Mouse (Mus musculus): Measurements from ENCODE around the gene B230217C12Rik. TPM values are rescaled to one million over a fixed set of nuclear protein-coding genes. Genes with fewer than 3 reads are reported as not detected.
"Not testable (repeated sequence)": the region's sequence is repeated elsewhere in the genome, so short reads cannot be mapped to it uniquely, and the experiment has no call there.

B230217C12Rik gene
- total RNA-seq, 2 experiments from 2014 or later: 48.5 to 52.8 TPM

DNA sequence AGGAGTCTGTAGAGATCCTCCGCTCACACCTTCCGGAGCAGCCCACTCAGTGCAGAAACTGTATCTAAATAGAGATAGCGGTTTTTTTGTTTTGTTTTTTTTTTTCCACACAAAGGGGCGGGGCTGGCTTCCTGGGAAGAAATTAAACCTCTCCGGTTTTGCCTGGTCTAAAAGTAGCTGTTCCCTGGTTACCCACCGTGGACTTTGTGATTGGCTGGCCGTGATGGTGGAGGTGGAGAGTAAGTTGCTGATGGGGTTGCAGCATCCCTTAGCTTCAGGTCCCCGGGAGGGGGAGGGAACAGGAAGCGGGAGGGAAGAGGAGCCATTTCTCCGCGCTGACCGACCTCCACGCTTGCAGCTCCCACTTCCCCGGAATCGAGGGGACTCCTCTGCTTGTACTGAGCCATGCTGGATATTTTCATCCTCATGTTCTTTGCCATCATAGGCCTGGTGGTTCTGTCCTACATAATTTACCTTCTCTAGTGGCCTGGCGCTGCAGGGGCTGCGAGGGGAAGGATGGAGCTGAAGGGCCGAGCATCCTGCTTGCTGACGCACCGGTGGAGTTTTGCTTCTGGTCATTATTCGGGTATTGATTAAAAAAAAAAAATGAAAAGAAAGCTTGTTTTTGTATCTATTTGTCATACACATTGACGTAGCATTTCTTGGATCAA lies 546 bp downstream of the B230217C12Rik start:
- peak; percentile 92 to 96 for DNase-seq (ENCODE audit: low spot score in 2 of 2)
- intact Hi-C loops (cut with DNase I): loop anchor here (1.0 to 5.0 kb wide), 2 partner anchors 41 to 42 kb away; partner anchors contain the start of gene Fbxo47

DNA sequence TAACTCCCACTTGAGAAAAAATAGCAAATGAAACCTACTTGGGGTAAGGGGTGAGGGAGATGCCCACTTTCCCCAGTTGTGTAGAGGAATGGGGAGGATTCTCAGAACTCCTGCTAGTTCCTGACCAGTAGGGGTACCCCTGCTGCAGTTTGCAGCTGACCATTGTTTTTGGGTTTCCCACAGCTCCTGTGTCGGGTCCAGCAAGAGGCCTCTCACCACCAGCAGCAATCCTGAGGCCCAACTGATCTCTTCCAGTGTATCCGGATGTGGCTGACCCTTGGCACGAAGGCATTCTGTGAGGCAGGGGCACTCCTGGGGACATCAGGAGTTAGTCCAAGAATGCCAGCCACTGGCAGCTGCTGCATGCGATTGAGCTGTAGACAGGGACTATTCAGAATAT lies 1.4 kb downstream of the B230217C12Rik start:
- no peak for DNase-seq (ENCODE audit: low spot score in 2 of 2)
- intact Hi-C loops (cut with DNase I): loop anchor here (5.0 kb wide), 1 partner anchor 40 kb away; the partner anchor contains the start of gene Fbxo47

DNA sequence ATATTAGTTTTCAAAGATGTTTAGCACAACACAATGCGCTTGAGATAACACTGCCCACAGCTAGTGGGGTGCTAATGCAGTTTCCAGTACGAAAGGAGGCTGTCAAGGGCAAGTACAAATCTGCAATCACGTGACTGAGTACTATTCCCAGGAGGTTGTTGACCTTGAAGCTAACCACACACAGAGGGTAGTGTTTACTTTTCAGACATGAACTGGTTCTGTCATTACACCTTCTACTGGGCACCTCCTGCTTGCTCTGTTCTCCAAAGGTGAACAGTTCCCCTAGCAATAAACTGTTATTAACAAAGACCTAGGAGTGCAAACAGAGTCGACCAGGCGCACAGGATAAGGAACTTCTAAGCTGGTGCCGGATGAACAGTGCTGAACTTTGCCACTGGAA lies 9.8 kb downstream of the B230217C12Rik start:
- DNase-seq (ENCODE audit: low spot score in 2 of 2): no peak
- intact Hi-C loops (cut with DNase I): no loop called here

DNA sequence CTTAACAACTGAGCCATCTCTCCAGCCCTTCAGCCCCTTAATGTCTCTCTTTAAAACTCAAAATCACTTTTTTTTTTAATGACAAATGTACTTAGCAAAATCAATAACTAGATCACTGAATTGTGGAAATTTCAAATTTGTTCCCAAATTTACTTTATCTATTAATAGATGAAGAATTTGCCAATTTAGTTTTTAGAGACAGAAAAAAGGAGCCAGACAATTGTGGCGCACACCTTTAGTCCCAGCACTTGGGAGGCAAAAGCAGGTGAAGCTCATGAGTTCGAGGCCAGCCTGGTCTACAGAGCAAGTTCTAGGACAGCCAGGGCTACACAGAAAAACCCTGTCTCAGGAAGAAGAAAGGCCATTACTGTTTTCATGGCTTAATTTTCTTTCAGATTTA lies 11.0 kb downstream of the B230217C12Rik start:
- intact Hi-C loops (cut with DNase I): no loop called here
- no peak for DNase-seq (ENCODE audit: low spot score in 2 of 2)

DNA sequence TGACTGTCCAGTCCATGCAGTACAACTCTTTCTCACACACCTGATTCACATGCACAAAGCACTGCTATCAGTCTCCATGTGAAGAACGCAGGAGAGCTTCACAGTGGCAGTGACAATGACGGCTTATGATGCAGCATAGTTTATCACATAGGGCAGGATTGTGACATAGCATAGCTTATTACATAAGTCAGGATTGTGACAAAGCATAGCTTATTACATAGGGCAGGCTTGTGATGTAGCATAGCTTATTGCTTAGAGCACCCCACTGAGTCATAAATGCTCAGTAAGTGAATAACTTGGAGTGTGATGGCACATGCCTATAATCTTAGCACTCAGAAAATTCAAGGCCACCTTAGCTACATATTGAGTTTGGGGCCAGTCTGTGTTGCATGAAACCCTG lies 14.9 kb downstream of the B230217C12Rik start:
- intact Hi-C loops (cut with DNase I): no loop called here
- DNase-seq (ENCODE audit: low spot score in 2 of 2): no peak

DNA sequence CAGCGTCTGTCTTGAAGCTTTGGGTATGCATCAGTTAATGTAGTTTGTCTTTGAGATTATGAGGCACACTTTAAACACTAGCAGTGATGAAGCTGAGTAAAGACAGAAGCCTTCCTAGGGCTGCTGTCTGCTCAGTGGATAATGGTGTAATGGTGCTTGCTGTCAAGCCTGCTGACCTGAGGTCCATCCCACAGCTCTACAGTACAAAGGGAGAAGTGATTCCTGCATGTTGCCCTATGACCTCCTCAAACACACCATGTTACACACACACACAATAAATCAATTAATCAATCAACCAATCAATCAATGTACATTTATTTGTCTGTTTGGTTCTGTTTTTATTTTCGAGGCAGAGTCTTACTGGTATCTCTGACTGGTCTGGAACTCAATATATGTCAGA lies 21.6 kb downstream of the B230217C12Rik start:
- intact Hi-C loops (cut with DNase I): no loop called here
- DNase-seq (ENCODE audit: low spot score in 2 of 2): no peak

DNA sequence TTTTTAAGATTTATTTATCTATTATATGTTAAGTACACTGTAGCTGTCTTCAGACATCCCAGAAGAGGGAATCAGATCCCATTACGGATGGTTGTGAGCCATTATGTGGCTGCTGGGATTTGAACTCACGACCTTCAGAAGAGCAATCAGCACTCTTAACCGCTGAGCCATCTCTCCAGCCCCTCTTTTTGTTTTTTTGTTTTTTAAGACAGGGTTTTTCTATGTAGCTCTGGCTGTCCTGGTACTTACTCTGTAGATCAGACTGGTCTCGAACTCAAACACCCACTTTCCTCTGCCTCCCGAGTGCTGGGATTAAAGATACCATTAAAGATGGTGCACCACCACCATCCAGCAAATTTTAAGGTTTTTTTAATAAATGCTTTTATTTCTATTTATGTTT lies 24.8 kb downstream of the B230217C12Rik start:
- intact Hi-C loops (cut with DNase I): no loop called here
- DNase-seq (ENCODE audit: low spot score in 2 of 2): no peak

DNA sequence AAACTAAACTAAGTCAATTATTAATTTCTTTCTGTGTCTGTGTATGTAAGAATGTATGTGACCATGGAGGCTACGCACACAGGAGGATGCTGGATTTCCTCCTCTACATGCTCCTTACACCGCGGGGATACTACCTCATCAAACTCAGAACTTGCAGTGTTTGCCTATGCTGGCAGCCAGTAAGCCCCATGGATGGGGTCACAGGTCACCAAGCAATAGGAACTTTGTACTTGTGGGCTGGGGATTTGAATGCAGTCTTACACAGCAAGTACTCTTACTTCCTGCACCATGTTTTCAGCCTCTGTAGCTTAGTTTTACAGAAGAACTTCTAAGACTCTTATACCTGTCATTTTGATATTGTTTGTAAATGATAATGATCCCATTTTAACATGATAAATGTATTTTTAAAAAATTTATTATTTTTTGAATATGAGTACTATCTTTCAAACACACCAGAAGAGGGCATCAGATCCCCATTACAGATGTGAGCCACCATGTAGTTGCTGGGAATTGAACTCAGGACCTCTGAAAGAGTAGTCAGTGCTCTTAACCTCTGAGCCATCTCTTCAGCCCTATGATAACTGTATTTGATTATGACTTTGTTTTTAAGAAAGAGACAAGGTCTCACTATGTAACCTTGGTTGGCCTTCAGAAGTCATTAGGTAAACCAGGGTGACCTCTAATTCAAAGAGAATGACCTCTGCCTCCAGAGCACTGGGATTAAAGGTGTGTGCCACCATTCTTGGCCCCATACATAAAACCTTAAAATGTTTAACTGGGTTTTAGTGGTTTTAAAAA lies 25.7 kb downstream of the B230217C12Rik start:
- DNase-seq (ENCODE audit: low spot score in 2 of 2): no peak
- intact Hi-C loops (cut with DNase I): no loop called here

DNA sequence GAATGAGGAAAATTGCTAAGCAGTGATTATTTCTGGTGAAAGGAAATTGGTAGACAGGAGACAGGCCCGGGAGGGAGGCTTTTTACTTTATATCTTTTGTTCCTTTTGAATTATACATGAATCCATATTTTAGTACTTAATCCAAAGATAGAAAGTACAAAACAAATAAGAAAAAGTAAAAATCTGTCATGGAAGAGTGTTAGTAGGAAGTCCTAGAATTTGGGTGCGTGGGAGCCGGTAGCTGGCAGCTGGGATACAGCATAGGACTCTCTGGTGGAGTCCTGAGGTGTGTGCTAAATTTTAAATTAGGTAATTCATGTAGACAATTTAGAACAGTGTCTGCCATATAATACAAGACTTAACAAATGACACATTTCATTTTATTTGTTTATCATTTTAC lies 27.0 kb downstream of the B230217C12Rik start:
- peak; percentile 47 to 57 for DNase-seq (ENCODE audit: low spot score in 2 of 2)

DNA sequence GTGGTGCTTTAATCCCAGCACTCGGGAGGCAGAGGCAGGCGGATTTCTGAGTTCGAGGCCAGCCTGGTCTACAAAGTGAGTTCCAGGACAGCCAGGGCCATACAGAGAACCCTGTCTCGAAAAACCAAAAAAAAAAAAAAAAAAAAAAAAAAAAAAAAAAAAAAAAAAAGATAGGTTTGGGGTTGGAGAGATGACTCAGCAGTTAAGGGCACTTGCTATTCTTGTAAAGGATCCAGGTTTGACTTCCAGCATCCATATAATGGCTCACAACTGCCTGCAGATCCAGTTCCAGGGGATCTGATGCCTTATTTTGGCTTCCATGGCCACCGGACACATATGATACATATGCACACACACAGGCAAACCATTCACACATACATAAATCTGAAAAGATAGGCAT lies 31.8 kb downstream of the B230217C12Rik start:
- intact Hi-C loops (cut with DNase I): not testable (repeated sequence)

More for the DNA sequence above, 27.0 kb downstream of the B230217C12Rik start:
- intact Hi-C loops (cut with DNase I): no loop called here

DNA sequence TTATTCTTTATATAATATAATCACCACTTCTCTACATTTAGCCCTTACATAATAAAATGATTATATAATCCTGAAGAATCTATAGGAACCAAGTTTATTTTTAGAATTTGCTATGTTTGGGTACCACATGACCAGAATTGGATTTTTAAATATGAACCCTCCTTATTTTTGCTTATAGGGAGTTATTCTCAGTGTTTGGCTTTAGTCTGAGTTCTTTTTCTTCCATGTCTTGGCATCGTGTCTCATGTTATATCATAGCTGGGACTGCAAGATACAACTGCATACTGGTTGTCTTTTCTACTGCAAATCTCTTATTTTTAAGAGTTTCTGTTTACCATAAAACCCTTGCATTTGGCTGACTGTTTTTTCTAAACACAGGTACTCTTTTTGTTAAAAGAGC lies 33.8 kb downstream of the B230217C12Rik start:
- peak in 1 of 2 experiments; percentile 34 for DNase-seq (ENCODE audit: low spot score in 2 of 2)
- intact Hi-C loops (cut with DNase I): no loop called here

More for the DNA sequence above, 31.8 kb downstream of the B230217C12Rik start:
- not testable (repeated sequence) for DNase-seq (ENCODE audit: low spot score in 2 of 2)

DNA sequence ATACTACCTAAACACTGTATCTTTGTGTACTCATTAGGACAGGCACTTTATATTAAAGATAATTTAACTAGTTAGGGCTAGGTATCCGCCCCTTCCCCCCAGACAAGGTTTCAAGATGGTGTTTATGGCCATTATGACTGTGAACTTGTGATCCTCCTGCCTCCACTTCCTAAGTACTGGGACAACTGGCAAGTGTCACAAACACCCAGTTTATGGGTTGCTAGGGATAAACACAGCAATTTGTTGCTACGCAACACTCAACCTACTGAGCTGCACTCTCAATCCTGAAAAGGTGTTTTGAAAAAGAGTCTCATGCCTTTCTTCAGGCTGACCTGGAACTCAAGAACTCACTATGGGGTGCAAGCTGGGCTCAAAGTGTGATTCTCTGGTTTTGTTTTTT lies 36.8 kb downstream of the B230217C12Rik start:
- intact Hi-C loops (cut with DNase I): no loop called here

DNA sequence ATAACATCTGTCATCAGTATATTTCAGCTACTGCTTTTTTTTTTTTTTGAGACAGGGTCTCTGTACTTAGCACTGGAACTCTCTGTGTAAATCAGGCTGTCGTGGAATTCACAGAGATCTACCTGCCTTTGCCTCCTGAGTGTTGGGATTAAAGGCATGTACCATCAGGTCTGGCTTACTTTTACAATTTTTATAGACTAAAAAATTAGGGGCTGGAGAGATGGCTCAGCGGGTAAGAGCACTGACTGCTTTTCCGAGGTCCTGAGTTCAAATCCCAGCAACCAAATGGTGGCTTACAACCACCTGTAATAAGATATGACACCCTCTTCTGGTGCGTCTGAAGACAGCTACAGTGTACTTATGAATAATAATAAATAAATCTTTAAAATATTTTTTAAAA lies 39.8 kb downstream of the B230217C12Rik start:
- intact Hi-C loops (cut with DNase I): loop anchor here (5.0 kb wide), 3 partner anchors 38 to 178 kb away; partner anchors contain the start of genes B230217C12Rik, Lasp1, Pcgf2 and Psmb3
- no peak for DNase-seq (ENCODE audit: low spot score in 2 of 2)

More for the DNA sequence above, 36.8 kb downstream of the B230217C12Rik start:
- no peak for DNase-seq (ENCODE audit: low spot score in 2 of 2)

DNA sequence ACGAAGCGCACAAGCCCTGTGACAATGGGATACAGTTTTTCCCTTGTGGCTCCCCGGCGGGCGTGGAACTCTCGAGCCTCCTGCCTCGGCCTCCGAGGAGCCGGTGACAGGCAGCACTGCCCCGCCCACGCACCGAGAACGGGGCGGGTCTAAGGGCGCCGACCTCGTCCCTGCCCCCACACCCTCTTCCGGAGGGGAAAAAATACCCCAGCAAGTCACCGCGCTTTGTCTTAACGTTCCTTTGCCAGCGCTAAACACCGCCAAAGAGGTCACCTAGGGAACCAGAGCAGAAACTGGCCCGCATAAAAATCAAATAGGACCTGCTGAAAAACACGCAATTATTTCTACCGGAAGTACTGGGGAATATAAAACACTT lies 43.0 kb downstream of the B230217C12Rik start:
- intact Hi-C loops (cut with DNase I): loop anchor here (5.0 kb wide), 3 partner anchors 41 to 181 kb away; partner anchors contain the start of genes B230217C12Rik, Lasp1, Pcgf2 and Psmb3
- DNase-seq (ENCODE audit: low spot score in 2 of 2): peak; percentile 41 to 48

DNA sequence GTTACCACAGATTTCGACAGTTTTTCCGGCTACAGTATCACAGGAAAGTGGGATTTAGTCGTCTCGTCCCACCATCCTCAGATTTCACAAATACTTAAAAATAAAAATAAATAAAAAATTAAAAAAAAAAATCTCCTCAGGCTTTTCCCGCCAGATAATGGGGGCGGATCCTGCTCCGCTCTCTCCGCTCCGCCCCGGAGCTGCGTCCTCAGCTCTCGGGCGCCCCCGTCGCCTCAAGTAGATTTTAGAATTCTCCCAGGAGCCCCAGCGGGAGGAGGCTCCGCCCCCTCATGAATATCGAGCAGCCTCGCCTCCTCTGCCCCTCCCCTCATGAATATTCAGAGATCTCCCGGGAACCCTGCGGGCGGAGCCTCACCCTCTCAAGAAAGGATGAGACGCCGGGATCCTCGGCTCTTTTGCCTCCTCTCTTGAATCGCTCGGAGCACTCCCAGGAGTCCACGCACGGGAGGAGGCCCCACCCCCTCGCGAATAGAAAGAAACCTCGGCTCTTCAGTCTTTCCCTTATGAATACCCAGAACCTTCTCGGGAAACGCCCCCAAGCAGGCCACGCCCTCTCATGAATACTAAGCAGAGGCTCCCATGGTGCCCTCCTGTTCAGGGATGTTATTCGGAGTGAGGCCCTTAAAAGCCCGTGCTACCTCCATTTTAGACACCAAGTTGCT lies 43.5 kb downstream of the B230217C12Rik start, which contains the start of gene Fbxo47:
TSS of gene Fbxo47 (minus strand) at position 237 of the 683 bp plus-strand sequence.
- DNase-seq (ENCODE audit: low spot score in 2 of 2): peak; percentile 96 to 98
- intact Hi-C loops (cut with DNase I): loop anchor here (5.0 kb wide), 3 partner anchors 42 to 182 kb away; partner anchors contain the start of genes B230217C12Rik, Lasp1, Pcgf2 and Psmb3

DNA sequence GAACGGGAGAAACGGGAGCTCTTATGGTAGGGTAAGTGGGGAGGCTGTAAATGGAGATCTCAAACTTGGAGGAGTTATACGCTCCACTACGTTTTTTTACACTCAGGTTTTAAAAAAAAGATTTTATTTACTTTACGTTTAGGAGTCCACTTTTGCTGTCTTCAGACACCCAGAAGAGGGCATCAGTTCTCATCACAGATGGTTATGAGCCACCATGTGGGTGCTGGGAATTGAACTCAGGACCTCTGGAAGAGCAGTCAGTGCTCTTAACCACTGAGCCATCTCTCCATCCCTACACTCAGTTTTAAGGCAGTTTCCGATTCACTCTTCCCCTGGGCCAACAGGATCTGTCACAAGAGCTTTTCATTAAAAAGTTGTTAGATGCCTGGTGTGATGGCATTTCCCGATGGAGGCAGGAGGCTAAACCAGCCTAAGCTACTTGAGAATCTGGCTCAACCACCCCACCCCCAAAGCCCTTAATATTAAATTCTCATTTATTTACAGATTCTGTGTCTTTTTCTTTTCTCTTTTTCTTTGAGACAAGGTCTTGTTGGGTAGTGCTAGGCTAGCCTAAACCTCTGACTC lies 44.1 kb downstream of the B230217C12Rik start:
- DNase-seq (ENCODE audit: low spot score in 2 of 2): no peak
- intact Hi-C loops (cut with DNase I): loop anchor here (5.0 kb wide), 3 partner anchors 42 to 182 kb away; partner anchors contain the start of genes B230217C12Rik, Lasp1, Pcgf2 and Psmb3

DNA sequence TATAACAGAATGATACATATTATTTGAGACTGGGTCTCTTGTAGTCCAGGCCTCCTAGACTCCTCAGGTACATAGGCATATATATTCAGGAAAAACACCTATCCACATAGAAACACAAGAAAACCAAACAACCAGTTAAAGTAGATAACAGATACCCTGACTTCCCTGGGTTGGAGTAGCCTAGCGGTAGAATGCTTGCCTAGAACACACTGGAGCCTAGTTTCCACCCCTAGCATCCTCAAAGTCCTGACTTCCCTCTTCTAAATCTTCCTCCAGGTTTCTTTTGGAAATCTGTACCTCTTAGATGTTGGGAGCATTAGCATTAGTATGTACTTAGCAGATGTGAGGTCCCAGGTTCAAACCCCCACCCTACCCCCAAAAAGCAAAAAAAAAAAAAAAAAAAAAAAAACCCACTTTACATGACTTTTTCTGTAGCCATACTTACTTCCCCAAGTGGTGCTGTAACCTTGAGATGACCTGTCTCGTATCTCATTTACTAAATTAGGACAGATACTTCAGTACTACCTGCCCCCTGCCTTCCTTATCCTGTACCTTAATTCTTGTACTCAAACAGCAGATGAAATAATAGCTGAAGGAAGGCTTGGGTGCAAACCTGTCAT lies 44.8 kb downstream of the B230217C12Rik start:
- intact Hi-C loops (cut with DNase I): no loop called here
- no peak for DNase-seq (ENCODE audit: low spot score in 2 of 2)

DNA sequence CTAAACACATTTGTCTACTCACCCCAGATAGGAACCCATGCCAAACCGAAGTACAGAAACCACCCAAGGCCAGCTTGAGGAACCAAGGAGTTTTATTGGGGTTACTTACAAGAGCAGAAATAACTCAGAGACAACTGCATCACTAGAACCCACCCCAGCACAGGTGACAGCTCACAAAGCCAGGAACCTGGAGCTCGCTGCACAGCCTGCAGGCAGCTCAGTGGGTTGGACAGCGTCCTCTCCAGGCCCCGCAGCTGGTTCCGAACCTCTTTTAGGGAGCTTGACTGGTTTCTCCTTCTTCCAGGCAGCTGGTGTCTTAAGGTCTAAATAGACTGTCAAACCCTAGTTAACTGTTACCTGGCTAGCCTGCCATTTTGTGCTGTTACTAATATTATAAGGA lies 51.2 kb downstream of the B230217C12Rik start:
- intact Hi-C loops (cut with DNase I): loop anchor here (10.0 kb wide), 1 partner anchor 193 kb away; no protein-coding TSS in a partner anchor
- no peak for DNase-seq (ENCODE audit: low spot score in 2 of 2)

All from left cerebral cortex, postnatal 14 days (tissue).